Mouse (Mus musculus): Measurements from ENCODE around the gene Sars2. TPM values are rescaled to one million over a fixed set of nuclear protein-coding genes. Genes with fewer than 3 reads are reported as not detected.

The Sars2 gene
- total and polyA plus RNA-seq, 3 experiments: 10.5 to 24.9 (median 17.1) TPM

GRCm38 (mm10) chr7:28787884-28788283 lies 46.1 kb downstream of the Sars2 start:
- DNase-seq (ENCODE audit: extremely low read depth): no peak

GRCm38 (mm10) chr7:28788307-28789195 lies 46.8 kb downstream of the Sars2 start, which contains the start of gene Rinl:
Gene Rinl, plus strand, starts transcription at chr7:28788969.
- in situ Hi-C loops (cut with MboI; ENCODE audit: low pct_ligation_motif_present, low pct_unique_long_range_greater_than_20kb, low sequenced_read_pairs): loop anchor here (25.0 kb wide), 1 partner anchor 249 kb away; no protein-coding TSS in a partner anchor
- DNase-seq (ENCODE audit: extremely low read depth): peak; percentile 92
- peak within 1 kb of the TSS; percentile 92 for H3K27ac ChIP-seq (ENCODE audit: insufficient read depth, low read depth)
- TF ChIP-seq MAZ (IDR thresholded peaks at IDR 0.05; ENCODE audit: low read depth, low read length): peak; percentile 41; the same call in 1 of the 2 replicates
- no peak for TF ChIP-seq PAX5 (IDR thresholded peaks at IDR 0.05; ENCODE audit: low read length)
- TF ChIP-seq MYC (IDR thresholded peaks at IDR 0.05; ENCODE audit: low read depth, low read length): no peak
- no peak for TF ChIP-seq CTCF (conservative IDR thresholded peaks at IDR 0.05 in 1 of 2, IDR thresholded peaks at IDR 0.05 in 1 of 2; ENCODE audit: low read depth in 2 of 2, low read length in 2 of 2)
- peak; percentile 96 for TF ChIP-seq IRF4 (IDR thresholded peaks at IDR 0.05; ENCODE audit: low read depth, low read length)
- TF ChIP-seq HCFC1 (IDR thresholded peaks at IDR 0.05; ENCODE audit: low read depth, low read length): 0 out of 2 replicates have a peak, but pooled peaks have one; percentile 54
- TF ChIP-seq ZC3H11A (IDR thresholded peaks at IDR 0.05; ENCODE audit: low read depth, low read length): no peak
- peak; percentile 36; the same call in 1 of the 2 replicates for TF ChIP-seq SIN3A (IDR thresholded peaks at IDR 0.05; ENCODE audit: low read length)
- TF ChIP-seq TBP (conservative IDR thresholded peaks at IDR 0.05; ENCODE audit: low read depth, low read length): no peak; the same call in 1 of the 2 replicates
- TF ChIP-seq NELFE (IDR thresholded peaks at IDR 0.05; ENCODE audit: low read depth, low read length): peak; percentile 58; the same call in 1 of the 2 replicates
- peak; percentile 70 for TF ChIP-seq POLR2A (IDR thresholded peaks at IDR 0.05; ENCODE audit: low read depth, low read length)
- peak; percentile 7; the same call in 1 of the 2 replicates for TF ChIP-seq NRF1 (IDR thresholded peaks at IDR 0.05; ENCODE audit: low read depth, low read length)
- TF ChIP-seq ETS1 (conservative IDR thresholded peaks at IDR 0.05; ENCODE audit: low read depth, low read length): peak; percentile 91
- no peak; the same call in 1 of the 2 replicates for TF ChIP-seq RCOR1 (conservative IDR thresholded peaks at IDR 0.05; ENCODE audit: low read depth, low read length)
- TF ChIP-seq MAFK (IDR thresholded peaks at IDR 0.05; ENCODE audit: insufficient replicate concordance, low read length): 0 out of 2 replicates have a peak, but pooled peaks have one; percentile 48
- peak; percentile 54; the same call in 1 of the 2 replicates for TF ChIP-seq ZMIZ1 (IDR thresholded peaks at IDR 0.05; ENCODE audit: low read depth, low read length)
- peak; percentile 72 for TF ChIP-seq POLR2AphosphoS2 (IDR thresholded peaks at IDR 0.05; ENCODE audit: low read depth, low read length)
- TF ChIP-seq RAD21 (IDR thresholded peaks at IDR 0.05; ENCODE audit: low read depth, low read length): no peak
- peak; percentile 45 for TF ChIP-seq CHD2 (IDR thresholded peaks at IDR 0.05; ENCODE audit: low read length)
- TF ChIP-seq USF1 (IDR thresholded peaks at IDR 0.05; ENCODE audit: low read depth, low read length): no peak
- no peak for TF ChIP-seq JUND (conservative IDR thresholded peaks at IDR 0.05; ENCODE audit: low read depth, low read length)
- no peak for TF ChIP-seq E2F4 (IDR thresholded peaks at IDR 0.05; ENCODE audit: insufficient replicate concordance, low read depth, low read length)
- peak; percentile 66; the same call in 1 of the 2 replicates for TF ChIP-seq KAT2A (IDR thresholded peaks at IDR 0.05; ENCODE audit: insufficient replicate concordance, low read length)
- TF ChIP-seq MEF2A (IDR thresholded peaks at IDR 0.05; ENCODE audit: borderline replicate concordance, low read depth, low read length): peak; percentile 85
- peak; percentile 89; the same call in 1 of the 2 replicates for TF ChIP-seq CHD1 (IDR thresholded peaks at IDR 0.05; ENCODE audit: low read depth, low read length)
- no peak for TF ChIP-seq UBTF (IDR thresholded peaks at IDR 0.05; ENCODE audit: low read depth, low read length)

More at GRCm38 (mm10) chr7:28787884-28788283, 46.1 kb downstream of the Sars2 start:
- H3K27me3 ChIP-seq (replicated peaks): no peaks in the 10 kb centered on the region
- H3K27ac ChIP-seq (ENCODE audit: insufficient read depth, low read depth): peak overlapping the region; percentile 92
- H3K36me3 ChIP-seq (replicated peaks in 1 of 2; ENCODE audit: control insufficient read depth in 1 of 2, insufficient read depth in 1 of 2, low read length in 1 of 2): peaks cover 19 to 50% of the 10 kb centered on the region in 2 experiments
- H3K4me2 ChIP-seq (ENCODE audit: insufficient read depth, low read depth, poor library complexity, severe bottlenecking): peak overlapping the region; percentile 69
- H3K4me3 ChIP-seq (replicated peaks in 1 of 3; ENCODE audit: low read depth in 2 of 3, low read length in 2 of 3, poor library complexity in 1 of 3): peak overlapping the region; percentile 8 to 30 (median 19)
- dilution Hi-C loops (cut with MboI; ENCODE audit: extremely low pct_ligation_motif_present, extremely low pct_unique_long_range_greater_than_20kb, low sequenced_read_pairs): no loop called here
- peaks cover 44 to 96% of the 10 kb centered on the region in 2 experiments for H3K4me1 ChIP-seq (ENCODE audit: control insufficient read depth in 1 of 2, insufficient read depth in 2 of 2)
- peak overlapping the region; percentile 40 for H3K9ac ChIP-seq (ENCODE audit: insufficient read depth, low read depth)
- in situ Hi-C loops (cut with MboI; ENCODE audit: low pct_ligation_motif_present, low pct_unique_long_range_greater_than_20kb, low sequenced_read_pairs): loop anchor here (25.0 kb wide), 1 partner anchor 249 kb away; no protein-coding TSS in a partner anchor
- TF ChIP-seq JUN (IDR thresholded peaks at IDR 0.05; ENCODE audit: insufficient read depth, low read depth, low read length) (no peak), UBTF (IDR thresholded peaks at IDR 0.05; ENCODE audit: low read depth, low read length) (0 out of 2 replicates have a peak, but pooled peaks have one; percentile 58), NRF1 (IDR thresholded peaks at IDR 0.05; ENCODE audit: low read depth, low read length) (0 out of 2 replicates have a peak, but pooled peaks have one; percentile 7), TCF12 (IDR thresholded peaks at IDR 0.05; ENCODE audit: low read depth, low read length) (0 out of 2 replicates have a peak, but pooled peaks have one; percentile 9), JUND (conservative IDR thresholded peaks at IDR 0.05; ENCODE audit: low read depth, low read length) (no peak), BHLHE40 (IDR thresholded peaks at IDR 0.05; ENCODE audit: low read depth, low read length) (0 out of 2 replicates have a peak, but pooled peaks have one; percentile 2), PAX5 (IDR thresholded peaks at IDR 0.05; ENCODE audit: low read length) (no peak), MAFK (IDR thresholded peaks at IDR 0.05; ENCODE audit: insufficient replicate concordance, low read length) (no peak)
- no peaks in the 10 kb centered on the region for H3K79me2 ChIP-seq (replicated peaks; ENCODE audit: control insufficient read depth, extremely low read depth, insufficient read depth, poor library complexity, severe bottlenecking)
- H3K9me3 ChIP-seq (replicated peaks; ENCODE audit: low read length): no peaks in the 10 kb centered on the region

More at GRCm38 (mm10) chr7:28788307-28789195, 46.8 kb downstream of the Sars2 start, which contains the start of gene Rinl:
- no peaks in the 10 kb centered on the region for H3K79me2 ChIP-seq (replicated peaks; ENCODE audit: control insufficient read depth, extremely low read depth, insufficient read depth, poor library complexity, severe bottlenecking)
- H3K4me3 ChIP-seq (replicated peaks in 1 of 3; ENCODE audit: low read depth in 2 of 3, low read length in 2 of 3, poor library complexity in 1 of 3): peak within 1 kb of the TSS; percentile 12 to 38 (median 30)
- H3K4me1 ChIP-seq (ENCODE audit: control insufficient read depth in 1 of 2, insufficient read depth in 2 of 2): peaks cover 39 to 93% of the 10 kb centered on the region in 2 experiments
- peaks cover 15 to 43% of the 10 kb centered on the region in 2 experiments for H3K36me3 ChIP-seq (replicated peaks in 1 of 2; ENCODE audit: control insufficient read depth in 1 of 2, insufficient read depth in 1 of 2, low read length in 1 of 2)
- H3K27me3 ChIP-seq (replicated peaks): no peaks in the 10 kb centered on the region
- H3K4me2 ChIP-seq (ENCODE audit: insufficient read depth, low read depth, poor library complexity, severe bottlenecking): peak within 1 kb of the TSS; percentile 69
- no peaks in the 10 kb centered on the region for H3K9me3 ChIP-seq (replicated peaks; ENCODE audit: low read length)
- dilution Hi-C loops (cut with MboI; ENCODE audit: extremely low pct_ligation_motif_present, extremely low pct_unique_long_range_greater_than_20kb, low sequenced_read_pairs): no loop called here
- H3K9ac ChIP-seq (ENCODE audit: insufficient read depth, low read depth): peak within 1 kb of the TSS; percentile 40

All from CH12.LX (cell line).